Mouse (Mus musculus) heart, postnatal 10 days (tissue): Measurements from ENCODE around the gene Kcnmb4. TPM values are rescaled to one million over a fixed set of nuclear protein-coding genes. Genes with fewer than 3 reads are reported as not detected.

Experiments used
- DNase-seq, 2 experiments: peaks; one replicate each; pipeline ENCODE4 v3.0.0; 2021
- intact Hi-C: fragments of 180-260 bp; cut with DNase I; formaldehyde crosslinking; loops from one replicate; pipeline ENCODE4 v1.15.1; 2025
- total RNA-seq, 2 experiments: library from RNA; stranded (reverse); gene quantifications; 2 replicates each; pipeline ENCODE4 v1.2.3; 2021

Gene Kcnmb4
- total RNA-seq, 2 experiments from 2014 or later = 2.0 to 2.7 TPM

- no peak for DNase-seq
- intact Hi-C loops = no loop called here
Measured at GRCm38 (mm10) chr10:116405011-116405410, 68.7 kb downstream of the Kcnmb4 start.

DNA sequence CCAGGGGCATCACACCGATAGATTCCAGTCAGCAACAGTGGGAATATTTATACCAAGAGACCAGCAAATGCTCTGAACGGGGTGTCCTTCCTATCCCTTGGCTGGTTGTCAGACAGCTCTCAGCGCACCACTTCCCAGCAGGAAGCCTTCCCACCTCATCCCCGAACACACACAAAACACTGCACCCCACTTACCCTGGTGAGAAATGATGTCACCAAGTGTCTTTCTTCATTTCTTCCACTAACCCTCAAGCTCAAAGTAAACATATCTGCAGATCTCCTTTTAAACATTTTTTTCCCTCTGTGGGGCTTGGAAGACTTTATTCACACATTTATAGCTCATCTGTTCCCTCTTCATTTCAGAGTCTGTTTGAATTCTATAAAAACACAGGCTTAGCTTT is 70.0 kb downstream of the Kcnmb4 start:
- DNase-seq = no peak
- intact Hi-C loops = no loop called here

GRCm38 (mm10) chr10:116402742-116403425 is 70.8 kb downstream of the Kcnmb4 start:
- intact Hi-C loops = no loop called here
- DNase-seq = peak in 1 of 2 experiments; percentile 16

GRCm38 (mm10) chr10:116397973-116398372 is 75.7 kb downstream of the Kcnmb4 start:
- DNase-seq = no peak
- intact Hi-C loops = no loop called here

- peak; percentile 19 to 30 for DNase-seq
- intact Hi-C loops = no loop called here
Measured at GRCm38 (mm10) chr10:116397573-116397972, 76.1 kb downstream of the Kcnmb4 start.

GRCm38 (mm10) chr10:116396966-116397365 is 76.7 kb downstream of the Kcnmb4 start:
- no peak for DNase-seq
- intact Hi-C loops = no loop called here

- intact Hi-C loops = no loop called here
- DNase-seq = no peak
Measured at GRCm38 (mm10) chr10:116396279-116396678, 77.4 kb downstream of the Kcnmb4 start.

DNA sequence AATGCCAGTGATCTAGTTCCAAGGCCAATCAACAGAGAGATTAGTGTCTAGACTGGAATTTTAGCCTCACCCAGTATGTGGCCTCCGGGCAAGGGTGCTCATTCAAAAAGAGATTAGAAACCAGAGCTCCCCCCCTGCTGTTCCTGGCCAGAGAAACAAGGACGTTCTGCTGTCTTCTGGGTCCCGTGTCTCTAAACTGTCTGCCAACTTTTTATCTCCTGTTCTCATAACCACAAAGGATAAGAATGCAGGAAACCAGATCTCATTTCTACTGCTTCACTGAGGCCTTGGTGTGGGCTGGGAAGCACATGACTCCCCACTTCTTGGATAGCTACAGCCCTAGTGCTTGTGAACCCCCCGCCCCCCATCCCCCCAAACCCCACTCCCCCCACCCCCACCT is 79.1 kb downstream of the Kcnmb4 start:
- peak in 1 of 2 experiments; percentile 14 for DNase-seq
- intact Hi-C loops = no loop called here

- intact Hi-C loops = no loop called here
- no peak for DNase-seq
Measured at GRCm38 (mm10) chr10:116393790-116394475, 79.7 kb downstream of the Kcnmb4 start.

GRCm38 (mm10) chr10:116388840-116389239 is 84.8 kb downstream of the Kcnmb4 start:
- intact Hi-C loops = no loop called here
- DNase-seq = no peak

DNA sequence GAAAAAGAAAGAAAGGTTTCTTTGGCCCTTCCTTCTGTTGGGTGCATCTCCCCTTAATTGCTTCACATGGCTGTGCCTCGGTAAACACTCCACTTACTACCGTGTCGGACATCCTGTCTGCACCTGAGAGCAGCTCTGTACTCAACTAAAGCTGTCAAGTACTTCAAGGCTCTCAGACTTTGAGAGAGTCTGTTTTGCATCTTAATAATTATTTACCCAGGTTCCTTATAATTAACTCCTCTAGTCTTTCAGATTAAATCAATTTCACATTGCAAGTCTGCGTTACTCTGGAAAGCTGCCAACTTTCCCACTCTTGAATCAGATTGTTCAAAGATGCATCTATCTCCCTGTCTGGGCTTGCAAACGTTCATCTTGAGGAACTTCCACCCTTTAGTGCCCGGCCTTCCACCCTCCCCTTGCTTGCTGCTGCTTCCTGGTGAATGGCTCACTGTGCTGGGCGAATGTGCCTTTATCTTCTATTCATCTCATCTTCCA is 87.2 kb downstream of the Kcnmb4 start:
- intact Hi-C loops = no loop called here
- no peak for DNase-seq

- intact Hi-C loops = no loop called here
- DNase-seq = no peak
Measured at GRCm38 (mm10) chr10:116384401-116384800, 89.3 kb downstream of the Kcnmb4 start.

GRCm38 (mm10) chr10:116382826-116383685 is 90.6 kb downstream of the Kcnmb4 start:
- DNase-seq = no peak
- intact Hi-C loops = no loop called here

DNA sequence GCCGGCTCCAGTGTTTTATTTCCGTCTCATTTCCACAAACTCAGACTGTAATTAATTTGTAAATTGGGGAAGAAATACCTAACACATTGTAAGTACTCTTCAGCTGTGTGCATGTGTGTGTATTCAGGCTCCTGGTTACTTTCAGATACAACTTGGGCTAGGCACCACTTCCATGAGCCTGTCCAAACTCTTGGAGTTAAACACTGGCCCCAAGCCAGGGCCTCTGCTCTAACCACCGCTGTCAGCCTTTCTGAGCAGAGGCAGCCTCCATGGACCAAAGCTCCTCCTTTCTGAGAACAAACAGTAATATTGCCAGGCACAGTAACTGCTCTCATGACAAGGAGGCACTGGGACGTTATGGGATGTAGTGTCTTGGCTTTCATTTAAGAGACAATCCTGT is 96.8 kb downstream of the Kcnmb4 start:
- intact Hi-C loops = no loop called here
- no peak for DNase-seq

- intact Hi-C loops = no loop called here
- DNase-seq = no peak
Measured at GRCm38 (mm10) chr10:116374111-116374510, 99.6 kb downstream of the Kcnmb4 start.

- intact Hi-C loops = no loop called here
- no peak for DNase-seq
Measured at GRCm38 (mm10) chr10:116370991-116371725, 102.5 kb downstream of the Kcnmb4 start.
